9 mouse cellular contexts compared by ENCODE assay signal in the genomic region with DNA sequence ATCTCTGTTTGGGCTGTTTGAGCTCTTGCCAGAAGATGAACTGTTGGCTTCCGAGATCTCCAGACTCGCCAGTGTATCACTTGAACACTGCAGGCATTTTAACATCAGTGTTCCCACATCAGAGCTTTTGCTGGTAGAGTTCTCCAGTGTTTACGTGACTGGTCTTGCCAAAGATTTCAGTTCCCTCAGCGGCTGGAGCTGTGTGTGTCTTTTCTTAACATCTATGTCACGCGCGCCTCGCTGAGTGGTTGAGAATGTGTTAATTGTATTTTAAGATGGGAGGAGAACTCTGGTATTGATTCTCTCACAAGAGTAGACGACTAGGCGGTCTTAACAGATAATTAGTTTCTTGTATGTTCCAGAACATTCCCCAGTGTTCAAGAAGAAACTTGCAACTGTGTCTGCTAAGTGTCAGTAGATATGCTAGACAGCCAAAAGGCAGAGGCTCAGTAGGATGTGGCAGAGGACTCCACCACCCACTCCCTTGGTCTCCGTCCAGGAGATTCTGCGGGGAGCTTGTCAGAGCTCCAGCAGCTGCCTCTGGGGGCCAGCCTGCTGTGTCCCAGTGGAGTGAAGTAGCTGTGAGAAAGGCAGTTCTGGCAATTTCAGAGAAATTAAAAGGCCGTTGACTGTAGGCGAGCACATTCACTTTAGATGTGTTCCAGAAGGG. TPM values are rescaled to one million over a fixed set of nuclear protein-coding genes. Genes with fewer than 3 reads are reported as not detected.
A peak's percentile ranks its signal among the peaks of the same experiment; 100 is the strongest.
DNase-seq lines count a peak whose midpoint lies in the region; ATAC-seq and TF ChIP-seq lines count a peak whose summit lies in the region.
"Had no signal": no experiment of that assay in that cellular context is flagged by ENCODE, and none has a peak within 500 bp of the region (broad histone marks: within the 10 kb centered on the region; RNA-seq: fewer than 3 reads in every experiment).

No protein-coding gene starts in this region.

- H3K36me3 ChIP-seq in forebrain, embryonic 12.5 days (replicated peaks) = peaks cover 18% of the 10 kb centered on the region
- H3K36me3 ChIP-seq in heart, embryonic 14.5 days (ENCODE audit: control insufficient read depth, insufficient read depth, low read length) = peaks cover 20% of the 10 kb centered on the region

- no peak for TF ChIP-seq CTCF in layer of hippocampus, adult 2 months (conservative IDR thresholded peaks at IDR 0.05)

- no peaks in the 10 kb centered on the region for H3K27me3 ChIP-seq in forebrain, embryonic 12.5 days
- H3K27me3 ChIP-seq in heart, embryonic 14.5 days (ENCODE audit: control insufficient read depth, insufficient read depth, low read length) = no peaks in the 10 kb centered on the region
- H3K27me3 ChIP-seq: midbrain, embryonic 12.5 days had no signal

- H3K4me2 ChIP-seq in forebrain, embryonic 12.5 days = no peak overlapping the region
- peak overlapping the region; percentile 15 for H3K4me2 ChIP-seq in heart, embryonic 14.5 days (ENCODE audit: low read length)
- H3K4me2 ChIP-seq: midbrain, embryonic 12.5 days had no signal

- ATAC-seq in forebrain, embryonic 12.5 days (ENCODE audit: low FRiP score) = no peak
- ATAC-seq in heart, embryonic 14.5 days (ENCODE audit: insufficient number of reproducible peaks, insufficient read depth, low FRiP score, low read depth) = peak; percentile 65; the same call in 1 of the 2 replicates

- H3K4me3 ChIP-seq in forebrain, embryonic 12.5 days (replicated peaks) = no peak overlapping the region
- no peak overlapping the region for H3K4me3 ChIP-seq in heart, embryonic 14.5 days (ENCODE audit: control insufficient read depth in 1 of 2, insufficient read depth in 1 of 2, low read depth in 1 of 2, low read length in 2 of 2)
- H3K4me3 ChIP-seq in layer of hippocampus, adult 2 months = no peak overlapping the region; the same call in 1 of the 2 replicates
- H3K4me3 ChIP-seq: midbrain, embryonic 12.5 days had no signal

- H3K9me3 ChIP-seq in forebrain, embryonic 12.5 days = no peaks in the 10 kb centered on the region
- H3K9me3 ChIP-seq in heart, embryonic 14.5 days (ENCODE audit: control insufficient read depth, low read length) = no peaks in the 10 kb centered on the region
- H3K9me3 ChIP-seq: midbrain, embryonic 12.5 days had no signal

- DNase-seq in cerebellum, adult 9-11 months = peak; percentile 48
- no peak for DNase-seq in cerebellum, adult 11 months
- peak; percentile 77 to 88 for DNase-seq in layer of hippocampus, adult 2 months (ENCODE audit: low spot score in 2 of 2)
- DNase-seq in lung, adult 18-20 months = peak; percentile 62 to 65
- DNase-seq in skeletal muscle tissue, adult 2 months (ENCODE audit: low read depth, low spot score) = peak; percentile 61
- DNase-seq in spleen, postnatal 36 days (ENCODE audit: low spot score in 2 of 2) = no peak

- peaks cover 30% of the 10 kb centered on the region for H3K4me1 ChIP-seq in forebrain, embryonic 12.5 days
- peaks cover 38 to 58% of the 10 kb centered on the region in 2 experiments for H3K4me1 ChIP-seq in heart, embryonic 14.5 days (ENCODE audit: control insufficient read depth in 2 of 2, insufficient read depth in 2 of 2, low read length in 2 of 2)

- H3K27ac ChIP-seq in forebrain, embryonic 12.5 days = peak overlapping the region; percentile 62
- H3K27ac ChIP-seq in heart, embryonic 14.5 days (replicated peaks in 1 of 2; ENCODE audit: control insufficient read depth in 1 of 2, insufficient read depth in 1 of 2, low read depth in 2 of 2, low read length in 2 of 2) = peak overlapping the region; percentile 63 to 76
- peak overlapping the region; percentile 67; the same call in 1 of the 2 replicates for H3K27ac ChIP-seq in layer of hippocampus, adult 2 months

- 47% methylated on average over 14 of the region's 14 CpGs for WGBS in forebrain, embryonic 12.5 days
- 19% methylated on average over 14 of the region's 14 CpGs for WGBS in heart, embryonic 14.5 days

- H3K9ac ChIP-seq in forebrain, embryonic 12.5 days = no peak overlapping the region
- H3K9ac ChIP-seq in heart, embryonic 14.5 days (ENCODE audit: low read length) = peak overlapping the region; percentile 19; the same call in 1 of the 2 replicates
- H3K9ac ChIP-seq: midbrain, embryonic 12.5 days had no signal

RNA-seq across cellular contexts. Expression of a gene that starts 29.3 kb away (rescaled TPM):
- 16.4 and 18.6 TPM in 2 replicates for polyA plus RNA-seq in forebrain, embryonic 12.5 days (2016; fragmentation: Nextera tagmentation; extraction: Ambion mirVana)
- 28.3 and 43.0 TPM in 2 replicates for polyA plus RNA-seq in heart, embryonic 14.5 days (2014; fragmentation: Nextera tagmentation; extraction: Ambion mirVana)
- 10 to 100 TPM; 44.5 to 46.3 TPM for total RNA-seq in layer of hippocampus, adult 2 months (2021)

Comparison
In these comparisons a context has a peak if more than half of its experiments do, and no peak if none do; other contexts are left out.
1. DNase-seq: peak in cerebellum, adult 9-11 months (single experiment), layer of hippocampus, adult 2 months (2 of 2), lung, adult 18-20 months (2 of 2) and skeletal muscle tissue, adult 2 months (single experiment); none in cerebellum, adult 11 months (single experiment) and spleen, postnatal 36 days (0 of 2).
2. Peak in every context shown above with its lines, with median percentiles within 50 percentile points of each other: H3K27ac ChIP-seq.